Mouse (Mus musculus) liver, postnatal 0 days (tissue): ENCODE results near the gene Cit. TPM values are rescaled to one million over a fixed set of nuclear protein-coding genes. Genes with fewer than 3 reads are reported as not detected.

Source experiments
- ATAC-seq: fragments of 200-750 bp; cut with Nextera tagmentation; 2 replicates; pipeline ENCODE4 v1.8.0; 2017; ENCODE audit warnings: mild to moderate bottlenecking, moderate library complexity
- DNase-seq: peaks from one replicate; pipeline ENCODE4 v3.0.0-alpha.2; 2016
- H3K27ac ChIP-seq: fragments of 300-500 bp; sonication (generic); 2 replicates; pipeline ENCODE4 v1.5.1; 2014; ENCODE audit warnings: antibody characterized with exemption, moderate library complexity, mild to moderate bottlenecking, low read depth
- H3K27me3 ChIP-seq: fragments of 300-500 bp; sonication (generic); 2 replicates; pipeline ENCODE4 v1.6.1; 2014; ENCODE audit warnings: low read length, control low read depth, mixed read lengths; ENCODE audit not compliant: insufficient read depth
- H3K36me3 ChIP-seq: fragments of 300-500 bp; sonication (generic); replicated peaks from 2 replicates; pipeline ENCODE4 v1.6.1; 2014; ENCODE audit warnings: mild to moderate bottlenecking, control low read depth, low read length, moderate library complexity, mixed read lengths; ENCODE audit not compliant: insufficient read depth
- H3K4me1 ChIP-seq: fragments of 300-500 bp; sonication (generic); 2 replicates; pipeline ENCODE4 v1.6.1; 2014; ENCODE audit warnings: antibody characterized with exemption, mild to moderate bottlenecking, control low read depth; ENCODE audit not compliant: insufficient read depth
- H3K4me2 ChIP-seq: fragments of 300-500 bp; sonication (generic); 2 replicates; pipeline ENCODE4 v1.6.1; 2014; ENCODE audit warnings: low read depth, mild to moderate bottlenecking, low read length, moderate library complexity, mixed read lengths
- H3K4me3 ChIP-seq: fragments of 300-500 bp; sonication (generic); 2 replicates; pipeline ENCODE4 v1.5.1; 2014; ENCODE audit warnings: low read depth, low read length
- H3K9ac ChIP-seq: fragments of 300-500 bp; sonication (generic); replicated peaks from 2 replicates; pipeline ENCODE4 v1.6.1; 2014; ENCODE audit warnings: mild to moderate bottlenecking, moderate library complexity
- H3K9me3 ChIP-seq: fragments of 300-500 bp; sonication (generic); 2 replicates; pipeline ENCODE4 v1.6.1; 2016; ENCODE audit warnings: mild to moderate bottlenecking, control low read depth, low read length, mixed read lengths
- CTCF ChIP-seq: sonication (generic); IDR thresholded peaks from 2 replicates; pipeline ENCODE4 v1.5.1; 2016; ENCODE audit warnings: antibody characterized with exemption, low read depth
- EP300 ChIP-seq: IDR thresholded peaks from 2 replicates; pipeline ENCODE4 v1.6.1; 2016; ENCODE audit warnings: antibody characterized with exemption, low read depth, mild to moderate bottlenecking
- WGBS: fragments of 180-500 bp; shearing (Covaris S2); extraction: QIAGEN DNeasy Blood & Tissue Kit; methylation state at CpG from one replicate; pipeline ENCODE4 v1.1.7; 2014; ENCODE audit not compliant: insufficient replicate concordance; 5-methylcytosine and 5-hydroxymethylcytosine counted together
- polyA plus RNA-seq: library from polyadenylated mRNA; unstranded; fragments of >200 nt; fragmentation: Nextera tagmentation; extraction: Ambion mirVana; gene quantifications from 2 replicates; pipeline ENCODE4 v1.2.1, GENCODE M21; 2015

Gene Cit
- polyA plus RNA-seq, 1 experiment from 2014 or later, result 11.5 TPM

DNA sequence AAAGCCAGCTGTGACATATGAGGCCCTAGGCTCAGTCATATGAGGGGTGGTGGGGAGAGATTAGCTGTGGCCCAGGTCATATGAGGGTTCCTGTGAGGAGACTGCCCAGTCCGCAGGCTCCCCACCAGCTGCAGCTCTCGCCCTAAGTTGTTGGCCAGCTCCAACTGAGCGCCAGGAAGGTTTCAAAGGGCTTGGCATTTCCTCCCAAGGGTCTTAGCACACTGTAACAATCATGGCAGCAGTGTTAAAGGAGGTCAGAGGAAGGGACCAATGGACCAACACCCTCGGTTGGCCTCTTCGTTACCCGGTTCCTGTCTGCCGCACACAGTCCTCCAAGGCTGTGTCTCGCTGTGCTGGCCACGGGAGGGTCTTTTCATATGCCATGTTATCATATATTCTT is 135.5 kb downstream of the Cit start:
- Histone ChIP-seq H3K9me3 (no peaks in the 10 kb centered on the region), H3K27ac (no peak overlapping the region), H3K27me3 (no peaks in the 10 kb centered on the region), H3K36me3 (peaks cover 65% of the 10 kb centered on the region), H3K4me3 (no peak overlapping the region), H3K4me1 (peaks cover 18% of the 10 kb centered on the region), H3K4me2 (no peak overlapping the region), H3K9ac (no peak overlapping the region)
- no peak for DNase-seq
- TF ChIP-seq EP300, result no peak
- 91% methylated on average over 9 of the region's 9 CpGs for WGBS
- no peak for ATAC-seq

DNA sequence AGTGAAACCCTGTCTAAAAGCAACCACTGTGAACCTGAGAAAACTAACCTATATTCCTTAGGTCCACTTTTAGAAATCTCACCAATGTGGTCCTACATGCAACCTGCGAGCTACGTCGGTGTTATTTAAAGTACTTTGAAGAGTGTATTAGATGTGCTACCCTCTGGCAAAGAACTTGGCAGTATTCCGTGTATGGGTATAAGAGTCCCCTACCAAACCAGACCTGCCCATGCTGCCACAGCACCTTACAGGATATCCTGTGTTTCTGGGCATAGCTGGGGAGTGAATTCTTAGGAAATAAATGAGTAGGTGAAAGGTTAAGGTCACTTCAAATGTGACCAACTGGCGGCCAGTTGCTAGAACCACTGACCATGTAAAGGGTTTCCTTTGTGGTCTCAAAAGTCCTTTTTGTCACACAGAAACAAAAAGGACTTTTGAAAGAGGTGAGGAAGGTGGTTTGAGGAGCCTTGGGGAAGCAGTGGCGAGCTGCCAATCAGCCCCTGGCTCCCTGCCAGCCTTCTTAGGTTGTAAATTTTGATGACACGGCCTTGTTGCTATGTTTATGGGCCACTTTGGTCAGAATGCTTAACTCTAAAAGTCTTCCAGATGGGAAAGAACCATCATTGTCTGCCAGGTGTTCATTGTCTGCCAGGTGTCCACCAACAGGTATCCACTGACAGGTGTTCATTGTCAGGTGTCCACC is 137.7 kb downstream of the Cit start:
- Histone ChIP-seq H3K4me2 (no peak overlapping the region), H3K27me3 (no peaks in the 10 kb centered on the region), H3K4me3 (no peak overlapping the region), H3K27ac (no peak overlapping the region), H3K4me1 (peaks cover 8% of the 10 kb centered on the region), H3K36me3 (peaks cover 76% of the 10 kb centered on the region), H3K9me3 (no peaks in the 10 kb centered on the region), H3K9ac (no peak overlapping the region)
- no peak for DNase-seq
- 77% methylated on average over 7 of the region's 7 CpGs for WGBS
- no peak for TF ChIP-seq CTCF
- no peak for TF ChIP-seq EP300
- ATAC-seq, result no peak

GRCm38 (mm10) chr5:115984392-115984791 is 139.3 kb downstream of the Cit start:
- DNase-seq (no peak), ATAC-seq (no peak)
- Histone ChIP-seq H3K27me3 (no peaks in the 10 kb centered on the region), H3K9me3 (no peaks in the 10 kb centered on the region), H3K27ac (no peak overlapping the region), H3K4me1 (no peaks in the 10 kb centered on the region), H3K4me3 (no peak overlapping the region), H3K9ac (no peak overlapping the region), H3K36me3 (peaks cover 77% of the 10 kb centered on the region), H3K4me2 (no peak overlapping the region)
- 94% methylated on average over 6 of the region's 6 CpGs for WGBS
- TF ChIP-seq CTCF (no peak), EP300 (no peak)

GRCm38 (mm10) chr5:115985101-115985500 is 140.0 kb downstream of the Cit start:
- 95% methylated on average over 11 of the region's 11 CpGs for WGBS

DNA sequence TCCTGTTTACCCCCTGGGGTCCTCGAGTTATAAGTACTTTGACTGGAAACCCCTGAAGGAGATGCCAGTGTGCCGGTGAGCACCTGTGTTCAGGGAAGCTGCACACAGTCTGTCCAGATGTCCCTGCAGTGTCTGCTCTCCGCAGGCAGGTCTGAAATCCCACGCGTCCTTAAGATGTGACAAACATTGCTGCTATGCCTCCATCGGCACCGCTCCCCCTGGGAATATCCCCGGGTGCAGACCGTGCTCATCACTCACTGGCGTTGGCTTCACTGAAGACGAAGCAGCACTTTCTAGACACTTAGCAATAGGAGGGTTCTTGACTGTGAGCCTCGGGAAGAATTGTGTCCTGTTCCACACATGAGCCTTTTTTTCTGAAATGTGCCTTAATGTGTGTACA is 142.2 kb downstream of the Cit start:
- no peak overlapping the region for H3K9ac ChIP-seq
- no peaks in the 10 kb centered on the region for H3K9me3 ChIP-seq
- H3K4me1 ChIP-seq, result no peaks in the 10 kb centered on the region
- H3K36me3 ChIP-seq, result peaks cover 82% of the 10 kb centered on the region
- no peak overlapping the region for H3K27ac ChIP-seq
- DNase-seq, result no peak
- TF ChIP-seq CTCF, result no peak
- TF ChIP-seq EP300, result no peak
- H3K27me3 ChIP-seq, result no peaks in the 10 kb centered on the region
- no peak overlapping the region for H3K4me2 ChIP-seq
- no peak for ATAC-seq
- no peak overlapping the region for H3K4me3 ChIP-seq
- WGBS, result 94% methylated on average over 12 of the region's 12 CpGs

More at GRCm38 (mm10) chr5:115985101-115985500, 140.0 kb downstream of the Cit start:
- H3K9me3 ChIP-seq, result no peaks in the 10 kb centered on the region
- DNase-seq (no peak), ATAC-seq (no peak)
- H3K36me3 ChIP-seq, result peaks cover 77% of the 10 kb centered on the region
- H3K4me2 ChIP-seq, result no peak overlapping the region
- no peak overlapping the region for H3K9ac ChIP-seq
- no peak for TF ChIP-seq CTCF
- no peak for TF ChIP-seq EP300
- no peaks in the 10 kb centered on the region for H3K27me3 ChIP-seq
- H3K4me3 ChIP-seq, result no peak overlapping the region
- no peak overlapping the region for H3K27ac ChIP-seq
- no peaks in the 10 kb centered on the region for H3K4me1 ChIP-seq

- 95% methylated on average over 11 of the region's 11 CpGs for WGBS
- H3K4me1 ChIP-seq, result no peaks in the 10 kb centered on the region
- no peak overlapping the region for H3K9ac ChIP-seq
- no peak for ATAC-seq
- H3K27ac ChIP-seq, result no peak overlapping the region
- H3K36me3 ChIP-seq, result peaks cover 77% of the 10 kb centered on the region
- H3K9me3 ChIP-seq, result no peaks in the 10 kb centered on the region
- DNase-seq, result no peak
- no peak overlapping the region for H3K4me2 ChIP-seq
- TF ChIP-seq EP300, result no peak
- TF ChIP-seq CTCF, result no peak
- no peak overlapping the region for H3K4me3 ChIP-seq
- H3K27me3 ChIP-seq, result no peaks in the 10 kb centered on the region
Measured at GRCm38 (mm10) chr5:115991717-115992116, 146.6 kb downstream of the Cit start.
